Mouse (Mus musculus) liver (tissue): ENCODE results near the gene Pgrmc2.
A peak's percentile ranks its signal among the peaks of the same experiment; 100 is the strongest.

Experiments used
- DNase-seq: peaks from one replicate; pipeline ENCODE4 v3.0.0-alpha.2; 2020; ENCODE audit warnings: mixed read lengths

Pgrmc2 gene

DNA sequence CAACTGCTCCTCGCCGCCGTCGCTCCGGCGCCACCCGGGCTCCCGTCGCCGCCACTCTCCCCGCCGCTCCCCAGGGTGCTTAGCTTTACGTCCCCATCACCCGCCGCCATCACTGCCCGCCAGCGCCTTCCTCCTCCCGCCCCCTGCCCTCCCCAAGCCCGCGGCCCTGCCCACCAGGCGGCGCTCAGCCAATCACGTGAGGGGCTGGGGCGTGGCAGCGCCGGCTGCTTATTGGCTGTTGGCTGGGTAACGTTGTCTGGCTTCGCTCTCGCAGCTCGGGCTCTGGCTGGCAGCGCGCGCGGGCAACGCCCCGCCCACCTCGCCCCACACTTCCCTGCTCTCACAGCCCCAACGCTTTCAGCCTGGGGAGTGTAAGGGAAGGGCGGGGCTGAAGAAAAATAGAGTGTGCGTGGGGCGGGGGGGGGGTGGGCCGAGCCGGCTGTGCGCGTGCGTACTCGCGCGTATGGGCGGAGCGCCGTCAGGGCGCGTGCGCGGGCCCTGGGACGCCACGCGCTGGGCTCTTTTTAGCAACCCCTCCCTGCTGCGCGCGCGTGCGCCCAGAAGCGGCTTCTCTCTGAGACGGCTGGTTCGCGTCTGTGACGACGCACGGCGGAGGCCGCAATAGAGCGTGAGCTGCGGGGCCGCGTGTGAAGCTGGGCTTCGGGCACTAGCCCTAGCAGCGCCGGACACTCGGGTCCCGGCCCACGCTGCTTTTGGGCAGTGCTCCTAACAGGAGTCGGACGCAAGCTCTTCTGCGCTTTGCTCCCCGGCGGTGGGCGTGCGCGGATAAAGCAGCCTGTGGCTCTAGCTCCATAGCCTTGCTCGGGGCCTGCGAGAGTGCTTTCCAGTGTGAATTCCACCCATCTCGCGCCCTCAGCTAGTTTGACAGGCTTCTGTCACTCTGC is at the start of gene Pgrmc2:
TSS of gene Pgrmc2 (minus strand) at position 162 of the 905 bp plus-strand sequence.
- DNase-seq = peak; percentile 99

DNA sequence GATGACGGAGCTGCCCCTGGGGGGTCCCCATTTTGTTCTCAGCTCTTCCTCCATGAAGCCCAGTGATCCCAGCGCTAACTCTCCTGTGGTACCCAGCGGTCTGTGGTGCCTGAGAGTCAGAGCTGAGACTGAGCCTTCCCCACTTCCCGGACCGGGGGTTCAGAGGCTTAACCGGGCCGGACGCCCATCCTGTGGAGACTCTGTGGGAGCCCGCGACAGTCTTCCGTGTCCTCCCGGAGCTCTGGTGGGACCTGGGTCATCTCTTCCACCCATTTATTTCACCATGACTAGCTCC is 41.1 kb upstream of the Pgrmc2 start:
- DNase-seq = no peak

DNA sequence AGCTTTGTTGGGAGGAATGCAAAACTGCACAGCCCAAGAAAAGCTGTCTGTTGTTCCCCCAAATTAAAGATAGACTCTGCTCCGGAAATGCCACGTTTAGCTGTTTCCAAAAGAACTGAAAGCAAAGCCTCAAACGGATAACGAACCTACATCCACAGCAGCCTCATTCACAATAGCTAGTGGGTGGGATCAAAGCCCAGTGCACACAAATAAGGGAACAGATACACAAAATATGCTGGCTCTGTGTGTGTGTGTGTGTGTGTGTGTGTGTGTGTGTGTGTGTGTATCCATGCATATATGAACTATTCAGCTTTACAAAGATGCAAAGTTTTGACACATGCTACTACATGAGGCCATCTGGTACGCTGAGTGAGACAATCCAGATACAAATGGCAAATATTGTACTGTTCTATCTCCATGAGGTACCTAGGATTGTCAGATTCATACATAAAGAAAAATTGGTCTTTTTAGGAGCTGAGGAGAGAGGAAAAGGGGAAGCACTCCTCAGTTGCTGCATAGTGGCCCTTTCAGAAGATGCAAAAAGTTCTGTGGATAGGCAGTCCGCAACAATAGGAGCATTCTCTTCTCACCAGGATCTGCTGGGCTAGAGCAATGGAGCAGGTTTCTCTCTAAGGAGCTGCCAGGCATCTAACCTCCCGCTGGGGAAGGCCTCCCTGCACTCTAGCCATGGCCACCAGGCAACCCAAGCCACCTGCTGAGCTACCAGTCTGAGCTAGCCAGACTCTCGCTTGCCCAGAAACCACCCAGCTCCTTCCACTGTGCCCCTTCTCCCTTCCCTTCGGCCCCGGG is 40.5 kb upstream of the Pgrmc2 start:
- DNase-seq = no peak

DNA sequence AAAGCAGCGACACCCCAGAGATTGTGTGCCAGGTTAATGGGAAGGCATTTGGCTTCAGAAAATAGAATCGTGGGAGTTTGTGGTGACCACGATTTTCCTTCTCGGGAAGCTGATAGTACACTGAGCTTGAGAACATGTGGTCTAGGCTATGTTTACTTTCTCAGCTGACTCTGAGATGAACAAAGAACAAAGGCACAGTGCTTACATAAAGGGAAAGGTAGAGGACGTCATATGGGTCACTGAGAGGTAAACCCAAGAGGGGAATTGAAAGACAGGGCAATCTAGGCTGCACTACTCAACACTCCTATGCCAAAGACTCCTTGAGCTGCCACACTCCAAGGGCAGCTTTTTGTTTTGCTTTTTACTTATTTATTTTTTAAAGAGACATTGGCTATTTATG is 35.3 kb upstream of the Pgrmc2 start:
- DNase-seq = no peak

DNA sequence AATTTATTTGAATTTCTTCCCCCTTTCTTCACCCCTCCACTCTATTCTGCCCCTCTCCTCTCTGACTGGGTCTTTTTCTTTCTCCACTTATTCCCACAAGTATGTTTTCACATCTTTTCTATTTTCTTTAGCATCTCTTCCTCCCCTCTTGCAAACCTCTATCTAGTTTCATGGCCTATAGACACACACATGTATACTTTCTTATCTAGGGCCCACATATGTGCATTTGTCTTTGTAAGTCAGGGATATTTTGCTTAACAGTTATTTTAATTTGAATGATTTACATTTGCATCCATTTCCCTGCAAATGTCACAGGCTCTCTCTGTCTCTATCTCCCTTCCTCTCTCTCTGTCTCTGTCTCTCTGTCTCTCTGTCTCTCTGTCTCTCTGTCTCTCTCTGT is 34.6 kb upstream of the Pgrmc2 start:
- no peak for DNase-seq

DNA sequence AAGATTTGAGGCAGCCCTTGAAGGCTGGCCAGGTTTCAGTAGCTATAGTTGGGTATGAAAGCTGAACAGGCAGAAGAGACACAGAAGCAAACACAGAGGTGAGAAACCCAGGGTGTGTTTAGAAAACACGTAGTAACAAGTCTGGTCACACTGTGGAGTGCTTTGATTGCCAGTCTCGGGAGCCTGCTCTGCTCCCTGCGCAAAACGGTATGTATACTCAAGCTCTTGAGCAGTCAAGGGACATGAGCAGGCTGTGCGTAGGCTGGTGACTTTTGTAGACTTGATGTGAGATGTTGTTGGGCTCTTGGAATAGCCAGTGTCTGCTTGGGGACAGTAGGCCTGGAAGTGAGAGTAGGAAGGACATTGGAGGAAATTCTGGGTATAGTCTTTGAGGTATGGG is 30.3 kb upstream of the Pgrmc2 start:
- no peak for DNase-seq

DNA sequence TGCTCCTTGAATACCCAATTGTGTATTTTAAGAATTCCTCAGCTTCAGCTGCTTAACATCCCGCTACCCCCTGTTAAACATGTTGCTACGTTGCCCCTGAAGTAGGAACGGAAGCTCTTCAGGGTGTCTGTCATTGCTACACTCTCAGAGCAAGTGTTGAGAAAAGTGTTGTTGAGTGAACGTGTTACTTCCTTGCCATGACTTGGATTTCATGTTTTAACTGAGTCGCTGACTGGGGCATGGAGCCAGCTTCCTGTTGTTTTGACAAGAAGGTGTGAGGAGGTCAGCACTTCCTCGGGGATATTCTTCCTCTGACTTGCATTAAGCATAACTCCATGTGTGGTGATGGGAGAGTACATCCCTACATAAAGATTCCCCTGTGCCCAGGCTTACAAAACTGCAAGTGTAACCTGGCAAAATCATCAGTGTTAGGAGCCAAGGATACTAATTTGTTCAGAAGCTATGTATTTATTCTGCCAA is 25.5 kb upstream of the Pgrmc2 start:
- DNase-seq = no peak

DNA sequence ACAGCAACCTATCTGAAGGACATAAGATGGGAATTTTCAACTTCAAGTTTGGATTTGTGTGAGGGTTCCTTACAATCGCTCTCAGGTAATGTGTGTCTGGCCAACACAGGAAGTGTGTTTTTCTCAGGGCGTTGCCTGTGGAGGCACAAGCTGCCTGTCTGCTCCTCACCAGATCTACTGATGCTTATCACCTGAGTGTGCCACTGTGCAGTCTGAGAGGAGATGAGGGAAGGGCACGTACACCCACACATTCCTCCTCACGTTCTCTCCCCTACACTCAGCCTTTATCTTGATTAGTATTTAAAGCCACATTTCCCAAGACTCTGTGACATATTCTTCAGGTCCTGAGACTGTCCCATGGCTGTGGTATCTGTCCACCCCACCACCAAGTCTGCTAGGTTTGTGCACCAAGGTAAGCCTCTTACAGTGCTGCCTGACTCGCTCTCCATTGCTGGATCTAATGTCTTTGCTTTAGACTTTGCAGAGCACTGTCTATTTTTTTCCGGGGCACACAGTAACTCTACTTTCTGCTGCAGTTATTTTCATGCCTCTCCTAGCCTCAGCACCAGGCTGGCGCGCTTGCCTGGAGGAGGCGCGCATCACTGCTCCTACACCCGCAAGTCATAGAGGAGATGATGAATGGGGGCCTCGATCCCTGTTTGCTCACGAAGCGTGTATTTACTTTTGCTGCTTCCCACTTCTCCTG is 24.9 kb upstream of the Pgrmc2 start:
- DNase-seq = peak; percentile 4

DNA sequence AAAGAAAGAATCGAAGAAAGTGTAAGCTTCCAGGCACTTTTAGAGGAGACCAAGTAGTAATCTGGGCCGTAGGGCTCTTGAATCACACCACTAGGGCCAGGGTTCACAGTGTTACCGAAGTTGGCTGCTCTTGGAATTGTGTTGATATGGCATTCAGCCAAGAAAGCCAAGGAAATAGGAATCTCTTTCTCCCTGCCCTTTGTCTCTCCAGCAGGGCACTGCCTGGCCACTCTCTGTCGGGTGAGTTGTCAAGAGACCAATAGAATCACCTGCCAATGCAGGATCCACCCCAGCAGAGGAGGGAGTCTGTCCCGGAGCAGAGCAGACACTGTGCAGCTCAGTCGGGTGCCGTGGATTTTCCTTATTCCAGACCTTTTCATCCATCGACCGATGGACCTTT is 19.1 kb upstream of the Pgrmc2 start:
- no peak for DNase-seq

DNA sequence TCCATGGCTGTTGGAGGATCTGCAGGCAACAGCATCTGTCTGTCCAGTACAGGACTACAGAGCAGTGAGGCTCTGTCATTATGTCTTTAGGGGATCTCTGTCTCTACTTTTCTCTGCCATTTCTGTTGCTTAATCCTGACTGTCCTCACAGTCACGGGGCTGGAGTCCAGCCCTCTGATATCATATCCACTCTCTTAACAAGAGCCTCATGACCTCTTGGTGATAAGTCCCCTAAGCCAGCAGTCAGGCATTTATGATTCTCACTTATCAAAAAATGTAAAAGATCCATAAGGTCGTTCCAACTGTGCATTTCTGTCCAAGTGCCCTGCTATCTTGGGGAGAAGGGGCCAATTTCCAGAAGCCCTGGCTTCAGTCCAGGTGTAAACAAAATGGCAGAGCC is 17.3 kb upstream of the Pgrmc2 start:
- no peak for DNase-seq

DNA sequence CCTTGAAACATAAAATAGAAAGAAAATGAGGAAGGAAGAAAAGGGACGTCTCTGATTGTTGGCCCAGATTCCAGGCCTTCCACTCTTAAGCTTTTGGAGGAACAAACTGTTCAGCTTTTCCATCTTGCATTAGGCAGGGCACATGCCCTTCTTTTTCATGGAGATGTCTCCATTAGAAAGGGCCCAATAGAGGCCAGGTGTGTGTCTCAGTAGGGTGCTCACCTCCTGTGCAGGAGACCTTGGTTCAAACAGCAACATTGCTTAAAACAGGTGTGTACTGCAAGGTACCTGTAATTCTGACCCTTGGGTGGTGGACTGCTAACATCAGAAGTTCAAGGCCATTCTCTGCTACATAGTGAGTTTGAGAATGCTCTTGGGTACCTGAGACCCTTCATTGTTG is 16.8 kb upstream of the Pgrmc2 start:
- DNase-seq = no peak

DNA sequence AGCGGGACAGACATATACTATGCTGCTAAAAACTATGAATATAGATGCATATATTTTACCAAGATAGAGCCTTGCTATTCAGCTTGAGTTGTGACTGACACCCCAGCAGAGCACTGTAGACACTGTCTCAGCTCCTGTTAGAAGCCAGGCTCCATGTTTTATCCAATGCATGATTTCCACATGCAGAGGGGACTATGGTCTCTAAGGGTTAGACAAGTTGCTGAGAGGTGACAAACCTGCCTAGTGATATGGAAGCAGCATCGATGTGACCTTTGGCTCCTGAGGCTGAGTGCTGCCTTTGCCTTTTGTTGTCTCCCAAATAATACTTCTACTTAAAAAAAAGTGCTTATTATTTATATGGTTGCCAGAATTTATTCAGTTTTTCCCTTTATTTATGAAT is 10.4 kb upstream of the Pgrmc2 start:
- no peak for DNase-seq

DNA sequence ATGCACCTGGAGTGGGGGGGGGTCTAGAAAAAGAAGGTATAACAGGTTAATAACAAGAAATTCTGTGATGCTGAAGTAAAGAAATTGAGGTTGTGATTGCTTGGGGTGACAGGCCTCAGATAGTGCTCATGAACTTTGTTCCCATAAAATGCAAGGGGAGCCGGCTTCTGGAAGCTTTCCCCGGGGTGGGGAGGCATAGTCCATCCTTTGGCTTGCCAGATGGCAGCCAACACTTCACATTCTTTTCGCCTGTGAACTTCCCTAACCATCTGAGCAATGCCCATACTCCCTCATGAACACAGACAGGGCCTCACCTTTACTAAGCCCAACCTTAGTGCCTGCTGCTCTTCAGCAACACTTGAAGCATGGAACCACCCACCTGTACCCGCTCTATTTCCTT is 9.5 kb upstream of the Pgrmc2 start:
- no peak for DNase-seq

DNA sequence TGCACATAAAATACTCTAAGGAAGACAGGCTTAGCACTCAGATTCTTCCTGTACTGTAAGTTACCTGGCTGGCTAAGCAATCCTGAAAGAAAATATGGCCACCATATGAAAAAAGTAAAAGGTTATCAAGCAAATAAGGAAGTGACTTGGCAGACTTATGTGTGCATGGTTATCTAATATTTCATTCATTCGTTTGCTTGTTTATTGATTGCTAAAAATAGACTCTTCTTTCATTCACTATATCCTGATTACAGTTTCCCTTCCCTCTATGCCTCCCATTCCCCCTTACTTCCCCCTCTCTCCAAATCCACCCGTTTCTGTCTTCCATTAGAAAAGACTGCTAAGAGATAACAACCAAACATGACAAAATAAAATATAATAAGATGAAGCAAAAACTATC is 8.0 kb upstream of the Pgrmc2 start:
- DNase-seq = no peak

DNA sequence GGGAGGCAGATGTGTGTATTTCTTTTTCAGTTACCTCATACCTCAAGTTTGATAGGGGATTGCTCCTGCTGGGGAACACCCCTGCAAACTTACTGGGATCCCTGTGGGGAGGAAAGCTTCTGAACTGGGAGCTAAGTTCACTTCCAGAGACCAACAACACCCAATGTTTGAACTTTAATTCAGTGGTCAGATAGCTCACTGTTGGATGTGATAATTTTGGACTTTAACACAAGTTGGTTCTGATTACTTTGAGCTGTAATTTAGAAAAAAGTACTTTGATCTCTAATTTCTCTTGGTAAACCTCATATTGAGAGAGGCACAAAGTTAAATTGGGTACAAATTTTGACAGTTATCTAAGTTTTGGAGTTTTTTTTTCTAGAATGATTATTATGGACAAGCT is 4.2 kb upstream of the Pgrmc2 start:
- no peak for DNase-seq

DNA sequence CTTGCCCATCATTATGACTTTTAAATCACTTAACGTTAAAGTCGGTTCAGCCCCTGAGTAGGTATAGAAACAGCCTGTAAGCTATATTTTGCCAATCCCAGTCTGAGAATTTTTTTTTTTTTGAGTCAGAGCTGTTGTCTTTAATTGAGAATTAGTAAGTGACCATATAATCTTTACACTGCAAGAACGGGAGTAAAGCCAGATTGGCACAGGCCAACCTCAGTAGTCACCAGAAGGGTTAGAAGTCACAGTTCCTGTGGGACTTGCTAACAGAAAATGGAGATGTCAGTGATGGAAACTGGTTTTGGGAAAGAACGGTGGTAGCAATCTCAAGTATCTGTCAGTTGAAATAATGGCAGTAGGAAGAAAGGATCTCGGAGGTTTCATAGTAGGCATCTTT is 1.6 kb upstream of the Pgrmc2 start:
- DNase-seq = no peak

DNA sequence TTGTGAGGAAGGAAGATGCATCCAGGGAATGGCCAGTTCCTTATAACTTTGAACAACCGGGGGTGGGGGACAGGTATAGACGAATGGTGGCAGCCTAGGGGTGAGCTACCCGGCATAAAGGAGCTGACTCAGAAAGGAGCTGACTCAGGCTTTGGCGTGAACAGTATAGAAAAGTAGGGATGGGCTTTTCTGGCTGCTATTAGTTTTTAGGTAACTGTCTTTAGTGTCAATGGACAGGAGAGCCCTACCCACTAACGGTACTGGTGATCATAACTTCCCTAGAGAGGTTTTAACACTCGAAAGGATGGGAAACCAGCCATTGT is 905 bp upstream of the Pgrmc2 start:
- no peak for DNase-seq

DNA sequence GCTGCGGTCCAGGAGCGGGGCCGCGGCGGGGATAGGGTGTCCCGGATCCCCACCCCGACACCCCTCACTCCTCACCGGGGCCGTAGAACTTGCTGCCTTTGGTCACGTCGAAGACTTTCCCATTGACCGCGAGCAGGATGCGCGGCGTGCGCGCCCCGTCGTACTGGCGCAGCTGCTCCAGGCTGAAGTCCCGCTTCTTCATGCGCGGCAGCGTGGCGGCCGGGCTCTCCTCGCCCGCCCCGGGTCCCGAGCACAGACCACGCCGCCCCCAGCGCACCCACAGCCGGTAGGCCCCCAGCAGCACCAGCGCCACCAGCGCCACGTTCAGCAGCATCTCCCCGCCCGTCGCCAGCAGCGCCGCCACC is 344 bp downstream of the Pgrmc2 start:
- no peak for DNase-seq

DNA sequence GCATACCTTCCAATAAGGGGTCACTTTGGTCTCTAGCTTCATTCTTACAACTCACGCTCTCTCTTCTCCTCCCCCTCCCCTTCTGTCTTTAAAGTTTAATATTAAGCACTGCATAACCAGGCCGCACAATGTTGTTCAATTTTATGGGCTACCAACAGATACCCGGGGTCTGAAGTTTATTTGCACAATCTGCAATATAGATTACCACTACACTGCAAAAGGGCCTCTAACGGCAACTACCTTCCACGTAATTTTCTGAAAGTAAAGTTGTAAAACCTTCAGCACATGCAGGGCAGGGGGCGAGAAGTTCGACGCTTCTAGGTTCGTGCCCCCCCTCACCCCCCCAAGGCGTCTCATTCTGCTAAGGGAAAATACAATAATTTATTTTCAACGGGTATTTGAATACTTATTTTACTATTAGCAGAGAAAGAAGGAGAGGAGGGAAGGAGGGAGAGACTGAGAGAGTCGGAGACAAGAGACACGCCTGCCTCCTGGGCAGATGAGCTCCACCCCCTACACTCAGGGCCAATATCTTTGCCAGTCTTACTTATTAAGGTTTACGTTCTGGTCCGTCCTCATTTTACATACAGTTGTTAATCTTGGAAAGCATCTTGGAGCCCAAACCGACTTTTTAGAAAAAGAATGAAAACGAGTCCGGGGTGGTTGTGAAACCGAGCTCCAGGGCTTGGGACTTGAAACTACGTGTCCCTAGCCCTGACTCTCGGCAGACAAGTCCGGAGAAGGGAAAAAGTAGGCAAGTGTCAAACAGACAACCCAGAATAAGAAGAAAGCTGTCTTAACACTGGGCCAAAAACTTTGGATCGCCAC is 1.2 kb downstream of the Pgrmc2 start:
- DNase-seq = peak; percentile 68

DNA sequence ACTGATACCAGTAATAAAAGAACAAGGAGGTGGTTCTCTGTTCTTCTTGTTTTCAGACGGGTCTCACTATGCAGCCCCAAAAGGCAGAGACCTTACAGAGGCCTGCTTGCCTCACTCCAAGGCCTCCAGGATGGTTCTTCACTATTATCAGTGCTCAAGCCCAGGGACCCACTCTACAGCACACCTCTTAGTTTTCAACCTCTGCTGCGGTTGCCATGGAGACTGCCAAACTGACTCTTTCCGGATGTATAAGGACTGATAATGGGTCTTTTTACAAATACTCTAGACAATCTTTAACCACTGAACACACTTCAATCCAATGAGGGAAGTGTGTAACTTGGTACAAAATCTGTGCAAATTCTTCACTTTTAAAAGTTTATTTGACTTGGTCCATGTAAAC is 2.1 kb downstream of the Pgrmc2 start:
- peak; percentile 42 for DNase-seq

DNA sequence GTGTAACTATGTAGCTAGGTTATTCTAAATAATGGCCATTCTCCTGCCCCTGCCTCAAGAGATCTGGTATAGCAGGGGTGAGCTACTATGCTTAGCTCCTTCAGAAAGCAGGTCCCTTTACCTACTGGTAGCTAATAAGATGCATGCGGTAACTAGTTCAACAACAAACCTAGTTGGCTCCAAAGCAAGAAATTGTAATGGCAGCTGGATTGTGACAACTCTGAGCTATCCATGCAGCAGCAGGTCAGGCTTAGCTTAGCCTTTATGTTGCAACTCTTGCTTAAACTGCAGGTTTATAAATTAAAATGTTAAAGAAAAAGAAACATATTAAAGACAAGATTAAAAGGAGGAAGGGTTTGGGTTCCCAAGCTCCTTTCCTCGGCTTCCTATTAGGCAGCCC is 4.2 kb downstream of the Pgrmc2 start:
- no peak for DNase-seq

DNA sequence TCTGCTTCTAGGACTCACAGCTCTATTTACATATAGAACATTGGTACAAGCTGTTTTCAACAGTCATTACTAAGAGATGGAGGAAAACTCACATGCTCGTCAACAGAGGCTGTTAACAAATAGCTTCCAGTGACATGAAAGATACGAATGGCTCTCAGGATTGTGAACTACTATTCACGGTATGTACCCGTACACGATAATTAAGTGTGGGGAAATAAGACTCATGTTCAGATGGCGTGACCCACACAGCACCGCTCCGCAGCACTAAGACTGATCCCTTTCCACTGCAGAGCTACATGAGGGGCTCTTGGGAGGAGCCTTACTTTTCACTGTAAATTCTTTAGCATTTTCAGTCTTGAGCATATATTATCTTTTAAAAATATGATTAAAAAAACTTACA is 7.5 kb downstream of the Pgrmc2 start:
- no peak for DNase-seq

DNA sequence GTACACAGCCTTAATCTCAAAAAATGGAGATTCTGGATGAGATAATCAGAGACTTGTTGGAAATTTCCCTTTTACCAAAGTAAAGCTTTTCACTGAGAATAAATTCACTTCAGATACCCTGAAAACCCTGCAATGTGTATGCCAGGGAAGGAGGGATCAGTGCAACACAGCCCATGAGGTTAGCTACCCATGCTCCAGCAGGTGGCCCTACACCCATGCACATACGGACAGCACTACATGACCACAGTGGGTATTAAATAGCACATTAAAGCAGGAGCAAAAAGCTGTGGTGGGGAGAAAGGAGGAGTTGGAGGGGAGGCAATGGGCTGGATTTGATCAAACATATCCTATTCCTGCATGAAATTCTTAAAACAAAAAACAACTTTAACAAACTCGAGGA is 12.3 kb downstream of the Pgrmc2 start:
- no peak for DNase-seq
